Mouse (Mus musculus): ENCODE data around the gene RPS10-NUDT3. TPM values are rescaled to one million over a fixed set of nuclear protein-coding genes. Genes with fewer than 3 reads are reported as not detected.

The RPS10-NUDT3 gene
- polyA plus RNA-seq, 1 experiment, result 0.20 TPM

DNA sequence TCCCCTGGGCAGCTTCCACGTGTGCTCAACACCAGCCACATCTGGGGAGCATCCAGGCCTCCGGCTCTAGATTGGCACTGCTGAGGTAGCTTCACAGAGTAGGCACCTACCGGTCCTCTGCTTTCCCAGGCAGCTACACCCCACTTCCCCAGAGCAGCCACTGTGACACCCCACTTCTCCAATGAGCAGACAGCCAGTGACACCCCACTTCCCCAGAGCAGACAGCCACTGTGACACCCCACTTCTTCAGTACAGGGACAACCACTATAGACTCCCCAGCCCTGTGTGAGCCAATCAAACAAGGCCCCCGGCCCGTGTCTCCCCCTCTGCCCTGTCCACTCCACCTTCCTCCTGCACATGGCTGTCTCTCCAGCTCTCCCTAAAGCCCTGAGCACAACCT is 23.0 kb downstream of the RPS10-NUDT3 start:
- no peak for DNase-seq (ENCODE audit: extremely low spot score in 1 of 2, low spot score in 1 of 2)

DNA sequence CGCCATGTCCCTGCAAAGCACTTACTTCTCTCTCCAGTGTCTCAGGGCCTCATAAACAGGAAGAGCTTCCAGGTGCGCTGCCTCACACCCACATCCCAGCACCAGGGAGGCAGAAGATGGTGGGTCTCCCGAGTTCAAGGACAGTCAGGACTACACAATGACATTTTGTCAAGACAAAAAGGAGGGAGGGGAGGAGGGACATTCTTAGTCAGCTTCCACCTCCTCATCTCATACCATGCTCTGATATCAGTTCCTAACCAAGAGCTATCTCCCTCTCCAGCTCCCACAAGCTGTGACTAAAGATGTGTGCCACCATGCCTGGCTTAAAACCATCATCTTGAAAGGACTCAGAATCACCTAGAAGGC is 23.5 kb downstream of the RPS10-NUDT3 start:
- DNase-seq (ENCODE audit: extremely low spot score in 1 of 2, low spot score in 1 of 2), result no peak

DNA sequence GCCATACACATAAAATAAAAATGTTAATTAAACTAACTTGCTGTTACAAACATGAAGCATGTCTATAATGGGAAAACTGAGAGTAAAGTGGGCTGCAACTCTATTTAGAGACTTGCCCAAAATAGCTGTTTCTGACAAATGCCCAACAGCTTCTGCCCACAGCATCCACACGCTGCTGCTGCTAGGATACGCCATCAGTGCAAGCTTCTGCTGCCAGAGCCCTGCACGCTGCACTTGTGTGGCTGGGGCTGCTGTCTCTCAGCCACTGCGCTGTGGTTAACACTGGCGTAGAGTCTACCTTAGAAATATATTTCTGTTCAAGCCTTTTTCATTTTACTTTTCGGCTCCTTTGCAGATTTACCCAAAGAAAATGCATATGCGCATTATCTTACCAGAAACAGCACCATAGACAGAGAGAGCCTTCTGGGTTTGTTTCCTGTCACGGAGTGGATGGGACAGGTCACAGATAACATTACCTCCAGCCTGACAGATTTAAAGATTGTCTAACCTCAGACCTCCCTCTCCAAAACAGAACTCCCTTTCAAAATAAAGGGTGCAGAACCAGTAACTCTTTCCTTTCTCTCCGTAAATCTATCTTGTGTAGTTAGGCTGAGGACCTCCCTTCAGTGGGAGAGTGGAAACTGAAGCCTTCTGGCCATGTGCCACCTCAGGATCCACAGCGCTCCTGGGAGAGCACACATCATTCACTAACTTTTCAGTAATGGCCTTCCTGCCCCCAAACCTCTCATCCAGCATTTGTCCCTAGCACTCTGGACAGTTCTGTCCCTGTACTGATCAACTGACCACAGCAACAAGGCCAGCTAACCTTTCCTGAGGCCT is 24.1 kb downstream of the RPS10-NUDT3 start:
- DNase-seq (ENCODE audit: extremely low spot score in 1 of 2, low spot score in 1 of 2), result peak; percentile 81 to 83

DNA sequence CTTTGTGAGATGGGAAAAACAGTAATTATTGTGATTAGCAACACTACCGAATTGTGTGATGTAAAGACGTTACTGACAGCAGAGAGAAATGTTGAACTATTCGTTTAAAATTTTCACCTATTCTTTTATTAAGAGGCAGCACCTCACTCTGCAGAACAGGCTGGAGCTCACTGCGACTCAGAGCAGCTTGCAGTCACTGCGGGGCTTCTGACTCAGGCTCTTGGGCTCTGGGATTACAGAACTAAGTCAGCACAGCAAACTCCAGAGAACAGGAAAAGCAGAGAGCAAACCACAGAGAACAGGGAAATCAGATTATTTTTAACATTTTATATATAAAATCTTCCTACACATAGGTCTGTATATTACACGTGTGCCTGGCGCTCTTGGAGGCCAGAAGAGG is 25.4 kb downstream of the RPS10-NUDT3 start:
- DNase-seq (ENCODE audit: extremely low spot score in 1 of 2, low spot score in 1 of 2), result no peak

DNA sequence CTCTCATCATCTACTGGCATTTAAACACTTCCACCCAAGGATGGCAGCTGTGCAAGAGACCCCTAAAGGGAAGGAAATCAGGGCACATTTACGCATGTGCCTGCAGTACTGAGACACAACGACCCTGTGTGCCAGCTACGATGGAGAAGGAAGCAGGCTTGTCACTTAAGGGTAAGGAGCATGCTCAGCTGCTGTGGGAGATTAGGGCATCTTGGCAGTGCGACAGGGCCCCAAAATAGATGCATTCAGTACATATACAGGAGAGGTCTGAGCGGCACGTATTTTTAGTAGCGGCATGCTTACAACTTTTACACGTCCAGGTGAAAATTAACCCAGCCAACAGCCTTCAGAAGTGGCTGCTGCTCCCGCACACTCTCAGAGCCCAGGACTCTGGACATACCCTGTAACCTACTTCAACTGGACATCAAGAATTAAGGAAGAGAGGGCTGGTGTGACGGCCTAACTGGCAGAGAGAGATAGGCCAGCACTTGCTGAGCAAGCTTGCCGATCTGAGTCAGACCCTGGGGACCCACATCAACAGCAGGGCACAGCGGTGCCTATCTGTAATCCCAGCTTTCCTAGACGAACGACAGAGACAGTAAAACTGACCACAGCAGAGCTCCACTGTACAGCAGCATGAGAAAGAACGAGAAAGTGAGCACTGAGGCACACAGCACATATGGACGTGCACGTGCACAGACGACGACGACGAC is 31.3 kb downstream of the RPS10-NUDT3 start:
- DNase-seq (ENCODE audit: extremely low spot score in 1 of 2, low spot score in 1 of 2), result peak in 1 of 2 experiments; percentile 57

DNA sequence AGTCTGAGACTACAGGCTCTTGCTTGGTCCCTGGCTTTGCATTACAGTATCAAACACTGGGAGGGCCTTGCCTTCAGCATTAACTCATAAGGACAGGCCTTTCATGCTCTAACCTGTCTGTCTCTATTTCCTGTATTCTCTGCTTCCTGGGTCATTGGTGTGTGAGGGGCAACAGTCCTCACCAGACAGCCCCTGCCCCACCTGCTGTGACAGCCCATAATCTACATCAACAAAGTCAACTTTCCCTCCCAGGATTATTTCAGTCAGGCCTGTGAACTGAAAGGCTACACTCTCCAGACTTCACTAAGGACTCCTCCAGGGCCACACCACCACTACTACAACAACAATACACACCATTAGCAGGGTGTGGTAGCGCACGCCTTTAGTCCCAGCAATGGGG is 32.0 kb downstream of the RPS10-NUDT3 start:
- no peak for DNase-seq (ENCODE audit: extremely low spot score in 1 of 2, low spot score in 1 of 2)

DNA sequence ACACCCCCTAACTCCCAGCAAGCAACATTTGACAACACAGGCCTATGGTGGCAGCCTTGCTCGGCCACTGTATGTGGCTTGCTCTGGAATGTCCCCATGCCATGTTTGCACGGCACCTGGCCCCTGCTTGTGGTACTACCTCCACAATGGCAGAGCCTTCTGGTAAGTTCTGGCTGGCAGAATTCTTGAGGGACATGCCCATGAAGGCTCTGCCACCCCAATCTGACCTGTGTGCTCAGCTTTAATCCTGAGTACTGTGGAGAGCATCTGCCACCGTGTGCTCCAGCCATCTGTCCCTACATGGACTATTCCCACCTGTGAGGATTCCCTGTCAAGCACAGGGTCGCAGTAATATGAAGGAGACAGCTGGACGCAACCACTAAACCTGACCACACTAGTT is 34.2 kb downstream of the RPS10-NUDT3 start:
- no peak for DNase-seq (ENCODE audit: extremely low spot score in 1 of 2, low spot score in 1 of 2)

DNA sequence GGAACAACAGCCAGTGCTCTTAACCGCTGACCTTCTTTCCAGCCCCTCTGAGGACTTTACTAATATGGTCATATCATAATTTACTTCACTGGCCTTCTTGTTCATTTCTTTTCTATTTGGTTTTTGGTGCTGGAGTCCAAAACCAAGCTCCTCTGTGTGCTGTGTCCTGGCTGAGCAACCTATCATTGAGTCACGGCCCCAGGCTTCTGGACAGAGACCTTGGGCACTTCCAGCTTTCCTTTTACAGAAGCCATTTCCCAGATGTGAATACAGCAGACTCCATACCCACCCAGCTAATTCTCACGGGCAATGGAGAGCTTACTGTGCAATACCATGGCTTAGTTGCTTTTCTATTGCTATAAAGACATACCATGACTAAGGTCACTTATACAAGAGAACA is 34.7 kb downstream of the RPS10-NUDT3 start:
- no peak for DNase-seq (ENCODE audit: extremely low spot score in 1 of 2, low spot score in 1 of 2)

DNA sequence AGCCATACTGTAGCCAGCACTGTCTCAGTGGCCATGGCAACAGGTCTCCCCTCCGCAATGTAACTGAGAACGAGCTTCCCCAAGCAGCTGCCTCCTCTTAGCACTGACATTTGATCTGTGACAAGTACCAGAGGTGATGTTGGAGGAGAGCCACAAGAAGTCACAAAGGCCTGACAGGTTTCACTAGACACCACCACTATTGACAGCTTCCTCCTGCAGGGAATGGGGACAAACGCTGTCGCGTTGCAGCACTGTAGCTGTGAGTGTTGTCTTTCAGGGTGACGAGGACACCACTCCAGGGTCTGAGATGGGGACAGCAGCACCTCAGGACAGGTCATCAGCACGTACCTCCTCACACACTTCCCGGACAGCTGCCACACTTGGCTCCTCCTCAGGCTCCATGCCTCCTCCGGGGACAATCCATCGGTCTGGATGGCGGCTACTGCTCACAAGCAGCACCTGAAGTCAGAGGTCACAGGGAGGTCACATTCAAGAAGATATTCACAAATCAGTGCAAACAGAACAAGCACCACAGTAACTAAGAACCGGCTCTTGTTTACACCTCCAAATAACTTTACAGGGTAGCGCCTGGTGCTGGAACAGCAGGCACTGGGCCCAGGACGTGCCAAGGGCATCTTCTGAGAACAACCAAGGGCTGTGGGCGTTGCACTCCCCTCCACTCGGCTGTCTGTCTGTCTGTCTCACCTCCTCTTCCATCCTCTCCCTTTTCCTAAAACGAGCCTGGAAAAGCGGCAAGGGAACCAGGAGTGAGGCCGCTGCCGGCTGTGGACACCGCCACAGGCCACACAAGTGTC is 38.4 kb downstream of the RPS10-NUDT3 start:
- DNase-seq (ENCODE audit: extremely low spot score in 1 of 2, low spot score in 1 of 2), result no peak

DNA sequence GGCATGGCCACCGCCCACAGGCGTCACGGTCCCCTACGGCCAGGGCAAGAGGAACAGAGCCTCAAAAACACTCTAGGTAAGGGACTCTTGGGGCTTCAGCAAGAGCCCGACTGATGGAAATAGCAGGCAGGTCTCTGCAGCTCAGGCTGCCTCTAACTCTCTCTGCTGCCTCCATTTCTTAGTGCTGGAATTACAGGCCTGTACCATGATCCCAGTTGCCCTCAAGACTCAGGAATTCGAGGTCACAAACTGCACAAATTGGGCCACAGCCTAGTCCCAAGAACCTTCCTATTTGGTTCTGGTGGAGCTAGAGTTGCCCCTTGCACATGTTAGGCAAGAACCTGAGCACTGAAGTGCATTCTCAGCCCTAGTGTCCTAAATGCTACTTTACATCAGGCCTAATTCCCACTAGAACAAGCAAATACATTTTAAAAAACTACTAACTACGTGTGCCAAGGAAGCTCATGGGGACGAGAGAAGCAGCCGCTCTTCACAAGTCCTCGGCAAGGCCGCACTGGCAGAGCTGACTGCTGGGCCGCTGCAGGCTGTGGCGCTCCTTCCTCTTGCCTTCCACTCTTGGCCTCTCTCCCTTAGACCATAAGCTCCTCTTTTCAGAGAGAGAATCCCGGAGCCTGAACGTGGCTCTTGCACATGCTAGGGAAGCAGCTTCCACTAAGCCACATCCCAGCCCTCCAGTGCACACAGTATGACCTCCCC is 39.2 kb downstream of the RPS10-NUDT3 start:
- DNase-seq (ENCODE audit: extremely low spot score in 1 of 2, low spot score in 1 of 2), result no peak

DNA sequence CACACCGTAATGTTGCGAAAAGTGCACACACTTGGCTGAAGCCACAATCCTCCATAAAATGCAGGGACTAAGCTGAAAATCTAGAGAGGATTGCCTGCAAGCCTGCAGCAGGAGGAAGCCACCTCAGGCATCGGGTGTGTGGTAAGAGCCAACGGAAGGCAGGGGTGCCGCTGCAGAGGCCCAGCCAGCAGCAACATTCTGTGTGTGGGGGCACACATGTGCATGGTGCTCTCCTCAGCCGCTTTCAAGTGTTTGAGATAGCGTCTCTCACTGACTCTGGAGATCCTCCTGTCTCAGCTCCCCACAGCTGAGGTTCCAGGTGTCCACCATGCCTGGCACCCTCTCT is 42.5 kb downstream of the RPS10-NUDT3 start:
- DNase-seq (ENCODE audit: extremely low spot score in 1 of 2, low spot score in 1 of 2), result no peak

DNA sequence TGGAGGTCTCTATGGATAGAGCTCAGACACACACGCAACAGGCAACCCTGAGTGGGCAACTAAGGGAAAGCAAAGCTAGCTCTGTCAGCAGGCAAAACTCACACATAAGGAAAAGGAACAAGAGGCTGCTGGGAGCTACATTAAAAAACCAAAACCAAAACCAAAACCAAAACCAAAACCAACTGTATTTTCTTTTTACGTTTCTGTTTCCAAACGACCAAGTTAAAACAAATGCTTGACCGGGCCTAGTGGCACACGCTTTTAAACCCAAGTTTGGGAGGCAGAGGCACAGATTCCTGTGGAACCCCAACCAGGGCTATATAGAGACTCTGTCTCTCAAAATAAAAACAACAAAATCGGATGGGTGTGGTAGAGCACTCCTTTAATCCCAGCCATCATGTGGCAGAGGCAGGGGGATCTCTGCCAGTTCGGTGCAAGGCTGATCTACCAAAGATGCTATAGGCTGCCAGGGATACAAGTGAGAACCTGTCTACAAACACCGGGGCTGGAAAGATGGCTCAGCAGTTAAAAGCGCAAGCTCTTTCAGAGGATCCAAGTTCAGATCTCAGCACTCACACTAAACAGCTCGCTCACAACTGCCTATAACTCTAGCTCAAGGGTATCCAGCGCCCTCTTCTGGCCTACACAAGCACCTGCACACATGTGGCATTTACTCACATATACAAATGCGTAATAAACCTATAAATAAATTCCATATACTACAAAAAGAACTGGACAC is 43.0 kb downstream of the RPS10-NUDT3 start:
- no peak for DNase-seq (ENCODE audit: extremely low spot score in 1 of 2, low spot score in 1 of 2)

DNA sequence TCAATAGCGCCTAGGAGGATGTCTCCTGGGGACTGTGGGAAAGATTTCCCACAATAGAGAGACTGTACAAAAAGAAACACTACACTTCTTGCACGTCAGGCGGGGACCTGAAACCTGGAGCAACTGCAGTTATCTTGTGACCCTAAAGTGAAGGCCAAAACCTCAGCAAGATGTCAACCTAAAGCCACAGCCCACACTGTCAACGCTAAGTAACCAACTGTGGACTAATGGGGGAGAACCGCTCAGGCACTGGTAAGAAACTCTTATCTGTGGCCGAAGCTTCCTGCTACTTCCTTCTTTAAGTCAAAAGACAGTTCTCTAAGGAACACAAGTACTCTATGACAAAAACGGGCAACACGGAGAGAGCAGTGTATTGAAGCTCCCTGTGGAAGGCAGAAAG is 46.8 kb downstream of the RPS10-NUDT3 start:
- DNase-seq (ENCODE audit: extremely low spot score in 1 of 2, low spot score in 1 of 2), result no peak

DNA sequence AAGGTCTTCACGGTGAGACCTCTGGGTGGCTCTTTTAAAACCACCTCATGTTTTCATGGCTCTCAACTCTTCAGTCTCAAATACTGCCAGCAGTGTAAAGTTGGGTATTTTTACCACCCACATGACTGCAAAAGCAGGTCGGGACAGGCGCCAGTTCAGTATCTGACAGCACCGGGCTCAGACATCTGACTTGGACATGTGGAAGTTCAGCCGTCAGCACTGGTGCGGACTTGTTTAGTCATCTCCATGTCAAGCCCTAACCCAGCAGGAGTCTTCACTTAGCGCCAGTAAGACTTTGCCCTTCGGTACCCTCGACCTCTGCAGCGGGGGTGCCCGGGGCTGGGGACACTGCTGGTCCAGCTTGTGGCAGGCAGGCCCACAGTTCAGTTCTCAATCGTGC is 47.8 kb downstream of the RPS10-NUDT3 start:
- no peak for DNase-seq (ENCODE audit: extremely low spot score in 1 of 2, low spot score in 1 of 2)

DNA sequence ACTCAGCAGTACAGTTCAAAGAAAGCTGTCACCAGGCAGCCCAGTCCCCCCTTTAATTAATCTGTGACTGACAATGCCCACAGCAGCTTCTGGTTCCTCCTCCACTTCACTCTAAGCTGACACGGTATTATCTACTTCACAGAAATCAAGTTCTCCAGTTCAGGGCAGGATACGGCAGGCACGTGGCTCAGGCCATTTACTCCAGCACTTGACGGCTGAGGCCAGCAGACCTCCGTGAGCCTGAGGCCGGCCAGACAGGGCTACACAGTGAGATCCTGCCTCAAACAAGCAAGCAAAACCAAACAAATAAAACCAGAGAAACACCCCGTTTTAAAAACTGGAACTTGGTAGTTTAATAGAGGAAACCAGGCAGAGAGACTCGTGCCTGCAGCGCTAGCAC is 48.4 kb downstream of the RPS10-NUDT3 start:
- DNase-seq (ENCODE audit: extremely low spot score in 1 of 2, low spot score in 1 of 2), result no peak

DNA sequence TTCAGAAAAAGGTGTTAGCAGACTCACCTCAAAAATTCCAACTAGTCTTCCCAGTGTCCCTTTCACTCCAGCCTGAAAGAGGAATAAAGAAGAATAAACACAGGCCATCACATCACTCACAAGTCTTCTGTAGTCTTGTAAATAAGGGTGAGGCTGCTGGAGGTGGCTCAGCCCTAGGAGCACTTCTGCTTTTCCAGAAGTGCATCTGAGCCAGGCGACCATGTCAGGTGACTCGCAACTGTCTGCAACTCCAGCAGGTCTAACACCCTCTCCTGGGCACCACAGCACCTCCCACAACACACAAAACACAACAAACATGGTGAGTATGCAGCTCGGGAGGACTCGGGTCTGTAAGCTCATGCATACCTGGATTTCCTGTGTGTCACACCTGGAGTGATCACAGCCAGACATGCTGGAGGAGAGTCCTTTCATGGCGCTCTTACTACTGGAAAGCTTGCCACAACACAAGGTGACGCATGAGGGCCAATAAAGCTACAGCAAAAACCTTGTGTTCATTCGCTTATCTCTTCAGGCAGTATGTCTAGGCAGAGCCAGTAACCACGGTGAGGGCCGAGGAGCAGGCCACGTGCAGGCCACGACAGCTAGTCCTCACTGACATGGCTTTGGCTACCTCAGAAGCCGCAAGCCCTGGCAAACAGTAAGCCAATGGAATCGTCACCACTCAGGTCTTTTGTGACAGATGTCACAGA is 51.7 kb downstream of the RPS10-NUDT3 start:
- no peak for DNase-seq (ENCODE audit: extremely low spot score in 1 of 2, low spot score in 1 of 2)

DNA sequence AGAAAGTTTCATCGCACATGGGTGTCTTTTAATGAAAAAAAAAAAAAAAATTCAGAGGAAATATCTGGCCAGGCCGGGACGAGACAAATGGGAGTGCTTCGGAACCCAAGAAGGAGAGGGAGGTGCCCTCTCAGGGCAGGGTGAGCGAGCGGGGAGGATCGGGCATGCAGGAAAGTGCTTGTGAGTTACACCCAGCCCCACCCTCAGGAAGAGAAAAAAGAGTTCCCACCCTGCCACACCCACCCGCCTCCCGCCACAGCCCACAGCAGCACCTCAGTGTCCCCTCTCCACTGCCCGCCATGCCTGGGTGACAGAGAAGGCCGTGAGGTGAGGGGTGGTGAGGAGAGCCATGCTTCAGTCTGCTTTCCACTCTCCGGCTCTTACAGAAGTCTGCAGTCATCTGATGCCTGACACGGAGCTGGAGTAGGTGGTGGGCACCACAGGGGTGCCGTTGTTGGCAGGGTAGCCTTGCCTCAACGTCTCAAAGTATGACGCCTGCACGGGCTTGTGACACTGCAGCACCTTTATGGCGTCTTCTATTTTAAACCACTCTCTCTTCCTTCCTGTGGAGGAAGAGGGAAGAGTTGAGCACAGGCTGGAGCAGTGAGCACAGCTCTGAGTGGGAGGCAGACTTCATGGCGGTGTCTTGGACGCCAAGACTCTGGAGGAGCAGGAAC is 54.5 kb downstream of the RPS10-NUDT3 start:
- DNase-seq (ENCODE audit: extremely low spot score in 1 of 2, low spot score in 1 of 2), result peak in 1 of 2 experiments; percentile 53

DNA sequence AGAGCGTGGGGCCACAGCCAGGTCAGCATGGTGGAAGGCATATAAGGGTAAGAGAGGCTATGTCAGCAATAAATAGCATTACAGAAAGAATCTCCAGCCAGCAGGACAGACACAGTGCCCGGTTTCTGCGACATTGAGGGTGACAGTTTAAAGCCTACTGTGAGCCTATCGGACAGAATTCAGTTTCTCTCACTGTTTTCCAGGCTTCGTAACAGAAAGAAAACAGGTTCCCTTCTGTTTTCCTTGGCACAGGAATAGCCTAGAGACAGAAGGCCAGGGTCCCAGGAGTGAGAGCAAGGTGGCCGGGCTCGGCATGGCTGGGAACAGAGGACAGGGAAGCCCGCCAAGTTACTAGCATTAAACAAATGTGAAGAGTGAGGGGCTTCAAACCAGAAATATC is 55.2 kb downstream of the RPS10-NUDT3 start:
- DNase-seq (ENCODE audit: extremely low spot score in 1 of 2, low spot score in 1 of 2), result no peak

DNA sequence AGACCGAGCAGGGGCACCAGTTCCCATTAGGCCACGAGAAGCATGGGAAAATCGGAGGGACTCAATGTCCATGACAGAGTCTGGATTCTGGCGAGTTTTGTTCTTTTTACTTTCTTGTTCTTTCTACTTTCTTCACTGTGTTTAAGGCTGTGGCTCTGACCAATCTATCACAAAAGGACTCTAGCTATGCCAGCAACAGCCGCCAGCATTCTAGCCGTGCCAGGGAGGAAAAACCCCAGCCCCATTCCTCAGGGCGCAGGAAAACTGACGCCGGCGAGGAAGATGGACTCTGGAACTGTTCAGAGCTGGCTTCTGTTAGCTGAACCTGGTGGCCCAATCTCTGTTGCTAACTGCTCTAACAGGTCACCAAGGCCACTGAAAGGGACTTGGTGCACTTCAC is 56.5 kb downstream of the RPS10-NUDT3 start:
- no peak for DNase-seq (ENCODE audit: extremely low spot score in 1 of 2, low spot score in 1 of 2)

Data from frontal cortex, adult 2 months (tissue).